Mouse (Mus musculus) kidney, adult 2 months (tissue): ENCODE data around the gene Zfp52. TPM values are rescaled to one million over a fixed set of nuclear protein-coding genes. Genes with fewer than 3 reads are reported as not detected.

Source experiments
- DNase-seq: peaks from one replicate; pipeline ENCODE4 v3.0.0; 2021
- H3K27ac ChIP-seq: fragments of 200-500 bp; 2 replicates; pipeline ENCODE4 v1.5.1; 2012; ENCODE audit warnings: low read depth, low read length, control low read depth, inconsistent platforms; ENCODE audit not compliant: insufficient read depth
- H3K27me3 ChIP-seq: fragments of 200-500 bp; replicated peaks from 2 replicates; pipeline ENCODE4 v1.6.1; 2012; ENCODE audit warnings: mild to moderate bottlenecking, moderate library complexity, low read length, inconsistent platforms; ENCODE audit not compliant: control insufficient read depth, insufficient read depth
- H3K36me3 ChIP-seq: fragments of 200-500 bp; 2 replicates; pipeline ENCODE4 v1.6.1; 2012; ENCODE audit warnings: mild to moderate bottlenecking, moderate library complexity, low read length, inconsistent platforms; ENCODE audit not compliant: control insufficient read depth, insufficient read depth
- H3K4me1 ChIP-seq: fragments of 200-500 bp; 2 replicates; pipeline ENCODE4 v1.6.1; 2011; ENCODE audit warnings: low read length; ENCODE audit not compliant: control insufficient read depth, insufficient read depth
- H3K4me3 ChIP-seq: fragments of 200-500 bp; 2 replicates; pipeline ENCODE4 v1.5.1; 2011; ENCODE audit warnings: mild to moderate bottlenecking, low read depth, low read length, control low read depth; ENCODE audit not compliant: insufficient read depth
- CTCF ChIP-seq: fragments of 200-500 bp; conservative IDR thresholded peaks from 2 replicates; pipeline ENCODE4 v1.5.1; 2011; ENCODE audit warnings: low read depth, mild to moderate bottlenecking, control low read depth, low read length, moderate library complexity, mixed read lengths; ENCODE audit not compliant: insufficient read depth, insufficient read length
- POLR2A ChIP-seq: fragments of 200-500 bp; IDR thresholded peaks from one replicate; pipeline ENCODE4 v1.6.1; 2011; ENCODE audit warnings: low read depth, low read length, control low read depth
- WGBS: fragments of 180-500 bp; shearing (Covaris S2); methylation state at CpG from one replicate; pipeline ENCODE4 v1.1.7; 2018; 5-methylcytosine and 5-hydroxymethylcytosine counted together
- polyA plus RNA-seq: library from polyadenylated mRNA; depleted of rRNA; stranded (reverse); fragments of >200 nt; gene quantifications from 2 replicates; pipeline ENCODE4 v1.2.3, GENCODE M21; 2012

Gene Zfp52
- polyA plus RNA-seq, 1 experiment = 0.81 TPM

- Histone ChIP-seq H3K36me3 (no peaks in the 10 kb centered on the region), H3K4me1 (peaks cover 8% of the 10 kb centered on the region; the same call in 1 of the 2 replicates), H3K27ac (peak overlapping the region; percentile 70), H3K27me3 (no peaks in the 10 kb centered on the region), H3K4me3 (peak overlapping the region; percentile 70)
- under 1% methylated on average over 54 of the region's 54 CpGs for WGBS
- TF ChIP-seq CTCF (peak; percentile 17; the same call in 1 of the 2 replicates), POLR2A (no peak)
- DNase-seq = peak; percentile 85
Observed at GRCm38 (mm10) chr17:21532101-21532951, 3.0 kb upstream of the Zfp52 start.

GRCm38 (mm10) chr17:21533961-21534360 is 1.4 kb upstream of the Zfp52 start:
- TF ChIP-seq CTCF (no peak), POLR2A (no peak)
- 88% methylated on average over 1 of the region's 1 CpGs for WGBS
- Histone ChIP-seq H3K4me1 (peaks cover 8% of the 10 kb centered on the region; the same call in 1 of the 2 replicates), H3K4me3 (no peak overlapping the region), H3K27ac (0 out of 2 replicates have a peak overlapping the region, but pooled peaks have one; percentile 26), H3K36me3 (no peaks in the 10 kb centered on the region), H3K27me3 (no peaks in the 10 kb centered on the region)
- no peak for DNase-seq

- H3K27ac ChIP-seq = peak overlapping the region; percentile 36
- under 1% methylated on average over 4 of the region's 4 CpGs for WGBS
Observed at GRCm38 (mm10) chr17:21534460-21535095, 761 bp upstream of the Zfp52 start.

GRCm38 (mm10) chr17:21536096-21536495 is 757 bp downstream of the Zfp52 start:
- WGBS = 44% methylated on average over 7 of the region's 7 CpGs
- Histone ChIP-seq H3K4me3 (peak overlapping the region; percentile 53), H3K36me3 (no peaks in the 10 kb centered on the region), H3K27ac (no peak overlapping the region), H3K4me1 (peaks cover 8% of the 10 kb centered on the region; the same call in 1 of the 2 replicates), H3K27me3 (no peaks in the 10 kb centered on the region)
- no peak for DNase-seq
- TF ChIP-seq CTCF (no peak), POLR2A (no peak)

More at GRCm38 (mm10) chr17:21534460-21535095, 761 bp upstream of the Zfp52 start:
- TF ChIP-seq CTCF (peak; percentile 32; the same call in 1 of the 2 replicates), POLR2A (no peak)
- Histone ChIP-seq H3K4me1 (peaks cover 8% of the 10 kb centered on the region; the same call in 1 of the 2 replicates), H3K27me3 (no peaks in the 10 kb centered on the region), H3K4me3 (no peak overlapping the region), H3K36me3 (no peaks in the 10 kb centered on the region)
- DNase-seq = peak; percentile 94

- TF ChIP-seq CTCF = no peak
- no peak for TF ChIP-seq POLR2A
- peaks cover 8% of the 10 kb centered on the region; the same call in 1 of the 2 replicates for H3K4me1 ChIP-seq
- H3K27ac ChIP-seq = no peak overlapping the region
- H3K36me3 ChIP-seq = no peaks in the 10 kb centered on the region
- H3K27me3 ChIP-seq = no peaks in the 10 kb centered on the region
- H3K4me3 ChIP-seq = no peak overlapping the region
- 36% methylated on average over 2 of the region's 2 CpGs for WGBS
- DNase-seq = peak; percentile 23
Observed at GRCm38 (mm10) chr17:21536676-21537075, 1.3 kb downstream of the Zfp52 start.

- H3K27me3 ChIP-seq = no peaks in the 10 kb centered on the region
- no peak for TF ChIP-seq CTCF
- TF ChIP-seq POLR2A = no peak
- no peak for DNase-seq
- H3K36me3 ChIP-seq = peaks cover 8% of the 10 kb centered on the region
- 95% methylated on average over 2 of the region's 2 CpGs for WGBS
- H3K27ac ChIP-seq = no peak overlapping the region
- no peak overlapping the region for H3K4me3 ChIP-seq
- no peaks in the 10 kb centered on the region for H3K4me1 ChIP-seq
Observed at GRCm38 (mm10) chr17:21557831-21558230, 22.5 kb downstream of the Zfp52 start.
